Mouse (Mus musculus): ENCODE measurements at regions not wholly inside any gene's neighbourhood (a gene's known extent, or its start where the extent isn't known, plus 50 kb on each side); places are given as distances from the start of the nearest gene placed in this dataset.
"Not testable (repeated sequence)": the region's sequence is repeated elsewhere in the genome, so short reads cannot be mapped to it uniquely, and the experiment has no call there.

DNA sequence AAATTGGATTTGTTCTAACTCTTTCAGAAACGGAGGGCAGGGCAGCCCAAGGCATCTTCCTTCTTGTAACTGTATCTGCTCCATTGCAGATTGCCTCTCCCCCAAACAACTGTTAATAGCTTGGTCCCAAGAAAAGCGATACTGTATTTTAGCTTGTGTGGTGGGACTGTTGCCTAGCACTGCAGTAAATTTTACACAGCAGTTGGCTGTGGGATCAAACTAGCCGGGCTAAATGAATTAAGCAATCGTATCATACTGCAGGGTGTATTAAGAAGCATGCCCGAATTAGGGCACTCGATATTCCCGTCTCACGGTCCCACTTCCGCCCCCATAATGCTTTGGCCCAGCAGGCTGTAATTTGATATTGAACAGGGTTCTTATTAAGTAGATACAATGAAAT lies 210.2 kb upstream of the 1700056E22Rik start:
- no peak for DNase-seq (ENCODE audit: low spot score in 2 of 2)

DNA sequence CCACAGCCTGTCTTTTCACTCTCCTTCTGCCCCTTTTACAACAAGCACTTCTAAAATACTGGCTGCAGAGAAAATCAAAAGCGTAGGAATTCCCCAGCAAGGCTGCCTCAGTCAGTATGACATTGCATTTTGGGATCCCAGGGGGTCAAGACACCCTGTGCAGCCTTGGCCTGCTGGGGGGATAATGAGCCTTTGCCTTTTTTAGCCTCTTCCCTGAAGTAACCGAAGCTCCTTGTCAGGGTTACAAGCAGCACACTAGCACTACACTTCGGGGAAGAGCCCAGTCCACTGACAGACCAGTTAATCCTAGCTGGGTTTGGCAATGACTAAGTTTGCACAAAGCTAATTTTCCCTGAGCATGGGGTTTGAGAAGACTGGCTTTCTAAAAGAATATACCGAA lies 207.7 kb upstream of the 1700056E22Rik start:
- no peak for DNase-seq (ENCODE audit: low spot score in 2 of 2)

DNA sequence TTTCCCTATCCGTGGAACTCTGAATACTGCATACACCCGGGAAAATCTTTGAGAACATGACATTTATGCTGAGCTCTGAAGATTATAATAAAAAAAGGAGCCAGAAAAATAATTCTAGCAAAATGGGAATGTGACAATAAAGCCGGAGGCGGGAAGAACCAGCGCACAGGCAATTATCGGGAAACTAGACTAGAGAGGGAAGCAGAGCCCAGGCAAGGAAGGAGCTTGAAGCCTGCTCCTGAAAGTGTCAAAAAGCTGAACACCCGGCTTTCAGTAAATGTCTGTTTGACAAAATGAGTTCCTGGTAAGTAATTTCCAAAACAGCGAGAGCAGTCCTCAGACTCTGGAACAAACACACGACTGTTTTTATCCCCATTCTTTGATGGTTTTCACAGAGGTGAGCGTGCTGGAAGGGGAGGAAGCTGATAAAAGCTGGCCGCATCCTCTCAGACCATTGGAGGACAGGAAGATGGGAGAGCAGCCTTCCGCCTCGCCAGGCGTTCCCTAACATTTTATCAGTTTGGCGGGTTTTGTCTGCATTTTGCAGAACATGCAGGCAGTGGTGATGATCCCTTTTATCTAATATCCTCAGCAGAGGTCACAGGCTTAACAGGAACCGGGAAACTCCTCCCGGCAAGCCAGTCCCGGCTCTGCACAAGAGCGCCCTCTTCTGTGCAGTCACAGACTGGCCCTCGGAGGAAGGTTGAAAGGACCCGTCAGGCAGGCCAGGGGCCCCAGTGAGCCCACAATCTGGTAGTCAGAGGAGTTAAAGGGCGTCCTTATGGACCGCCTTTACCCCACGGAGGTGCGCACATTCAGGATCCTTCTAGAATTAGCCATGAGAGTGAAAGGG lies 201.3 kb upstream of the 1700056E22Rik start:
- peak; percentile 9 to 56 for DNase-seq (ENCODE audit: low spot score in 2 of 2)

DNA sequence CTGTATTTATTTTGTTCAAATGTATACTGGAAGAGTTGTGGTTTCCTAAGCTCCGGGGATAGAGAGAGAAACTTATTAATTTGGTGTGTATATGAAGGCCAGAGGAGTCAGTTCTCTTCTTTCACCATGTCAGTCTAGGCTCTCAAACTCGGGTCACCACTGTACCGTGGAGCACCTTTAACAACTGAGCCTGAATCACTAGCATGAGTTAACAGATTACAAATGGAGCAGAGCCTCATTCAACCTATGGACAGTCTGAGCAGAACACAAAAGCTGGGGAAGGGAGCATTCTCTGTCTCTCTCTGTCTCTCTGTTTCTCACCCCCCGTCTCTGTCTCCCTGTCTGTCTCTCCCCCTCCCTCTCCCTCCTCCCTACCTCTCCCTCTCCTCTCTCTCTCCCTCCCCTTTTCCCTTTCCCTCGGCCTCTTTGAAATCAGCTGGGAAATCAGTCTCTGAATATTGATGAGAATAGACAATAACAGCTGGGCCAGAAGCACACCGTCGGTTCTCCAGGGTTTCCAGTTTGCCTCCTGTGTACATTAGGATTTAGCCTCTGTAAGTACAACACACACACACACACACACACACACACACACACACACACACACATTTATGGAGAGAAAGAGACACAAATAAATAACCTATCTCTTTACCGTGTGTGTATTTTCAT lies 200.4 kb upstream of the 1700056E22Rik start:
- no peak for DNase-seq (ENCODE audit: low spot score in 2 of 2)

DNA sequence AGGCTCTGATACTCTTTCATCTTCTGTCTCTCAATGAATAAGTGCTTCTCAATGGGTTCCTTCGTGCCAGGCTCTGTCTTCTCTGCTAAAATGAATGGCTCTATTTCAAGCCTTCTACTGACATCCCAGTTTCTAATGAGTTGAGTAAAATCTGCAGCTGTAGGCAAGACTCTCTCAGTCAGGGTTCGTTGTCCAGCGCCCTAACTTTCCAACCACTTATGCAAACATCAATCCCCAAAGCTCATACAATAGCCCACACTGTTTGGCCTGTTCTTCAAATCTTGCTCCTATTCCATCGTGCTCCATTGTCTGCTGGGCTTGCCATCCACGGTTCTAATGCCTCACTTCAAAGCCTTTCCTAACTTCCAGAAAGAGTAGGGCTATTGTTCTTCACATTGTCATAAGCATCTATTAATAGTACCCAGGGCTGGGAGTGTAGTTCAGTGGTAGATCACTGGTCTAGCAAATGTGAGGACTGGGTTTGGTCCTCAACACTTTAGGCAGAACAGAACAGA lies 199.7 kb upstream of the 1700056E22Rik start:
- peak in 1 of 2 experiments; percentile 12 for DNase-seq (ENCODE audit: low spot score in 2 of 2)

DNA sequence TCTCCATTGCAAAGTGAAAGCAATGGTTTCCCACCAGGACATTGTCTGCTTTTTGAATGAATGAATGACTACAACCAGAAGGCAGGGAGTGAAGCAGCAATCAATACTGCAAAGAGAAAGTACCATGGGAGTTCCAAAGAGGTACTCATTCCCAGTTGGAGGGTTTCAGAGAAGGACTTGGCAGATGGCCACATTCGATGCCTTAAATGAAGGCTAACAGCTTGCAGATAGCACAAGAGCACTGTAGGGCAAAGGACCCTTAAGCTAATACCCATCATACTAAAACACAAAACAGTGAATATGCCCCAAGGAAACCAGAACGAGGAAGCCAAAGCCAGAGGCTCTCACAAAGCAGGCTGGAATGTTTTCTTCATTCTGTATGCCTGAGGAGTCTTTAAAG lies 188.2 kb upstream of the 1700056E22Rik start:
- DNase-seq (ENCODE audit: low spot score in 2 of 2) = no peak

DNA sequence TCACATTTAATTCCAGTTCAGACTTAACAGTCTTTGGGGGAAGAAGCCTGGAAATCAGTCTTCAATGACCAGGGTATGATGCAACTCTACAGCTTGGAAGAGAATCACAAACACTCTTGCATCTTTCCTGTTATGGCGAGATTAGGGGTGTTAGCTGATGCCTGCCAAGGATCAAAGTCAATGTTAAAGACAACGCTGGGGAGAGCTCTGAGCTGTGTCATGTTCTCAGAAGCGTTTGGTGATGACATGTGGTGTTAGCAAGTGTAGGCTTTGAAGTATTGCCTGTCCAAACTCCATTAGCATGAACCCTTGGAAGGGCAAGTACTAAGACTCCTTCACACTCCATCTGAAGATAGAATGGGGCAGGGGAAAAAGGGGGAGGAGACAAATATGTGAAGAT lies 187.7 kb upstream of the 1700056E22Rik start:
- no peak for DNase-seq (ENCODE audit: low spot score in 2 of 2)

DNA sequence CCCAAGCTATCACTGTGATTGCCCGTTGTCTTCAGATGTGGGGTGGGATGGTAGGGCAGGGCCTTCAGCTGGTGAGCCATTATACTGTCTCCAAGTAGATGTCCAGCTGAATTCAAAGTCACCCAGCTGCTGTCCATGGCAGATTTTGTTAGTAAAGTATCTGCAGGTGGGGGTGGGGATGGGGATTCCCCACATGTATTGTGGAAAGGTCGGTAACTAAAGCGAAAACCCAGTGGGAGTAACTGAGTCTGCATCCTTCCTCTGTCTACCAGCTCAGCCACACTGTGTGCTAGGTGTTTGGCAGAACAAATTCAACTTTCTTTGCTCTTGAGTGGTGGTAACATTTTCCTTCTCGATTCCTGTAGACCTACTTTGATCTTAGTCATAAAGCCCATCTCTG lies 163.2 kb upstream of the 1700056E22Rik start:
- DNase-seq (ENCODE audit: low spot score in 2 of 2) = no peak

DNA sequence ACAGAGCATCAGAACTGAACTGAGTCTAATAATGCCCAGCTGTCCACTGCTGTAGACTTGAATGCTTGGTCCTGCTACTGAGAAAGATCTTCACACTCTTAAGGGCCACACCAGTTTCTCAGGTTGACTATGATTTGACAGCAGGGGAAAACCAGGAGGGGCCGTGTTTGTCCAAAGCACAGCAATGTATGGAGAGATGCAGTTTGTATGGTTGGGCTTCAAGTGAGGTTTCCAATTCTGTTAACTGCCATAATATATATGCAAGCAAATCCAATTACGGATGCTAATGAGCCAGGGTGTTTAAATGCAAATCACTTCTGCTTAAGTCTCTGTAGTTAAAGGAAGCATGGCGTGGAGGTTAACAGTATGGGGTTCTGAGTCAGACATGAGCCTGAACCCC lies 157.2 kb upstream of the 1700056E22Rik start:
- DNase-seq (ENCODE audit: low spot score in 2 of 2) = no peak

DNA sequence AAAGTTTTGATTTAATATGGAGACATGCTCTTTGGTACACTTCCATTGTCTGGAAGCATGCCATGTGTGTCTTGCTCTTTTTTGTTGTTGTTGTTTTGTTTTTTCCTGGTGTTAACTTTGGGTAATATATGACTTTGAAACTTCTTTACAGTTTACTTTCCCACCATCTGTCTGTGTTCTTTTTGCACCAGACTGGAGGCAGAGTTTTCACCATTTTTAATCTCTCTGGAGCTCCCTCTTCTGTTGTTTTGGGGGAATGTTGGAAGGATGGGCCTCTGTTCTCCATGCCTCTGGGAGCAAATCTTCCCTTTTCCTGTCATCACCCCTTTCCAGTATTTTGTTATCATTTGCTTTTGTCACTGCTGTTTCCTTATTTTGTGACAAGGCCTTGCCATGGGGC lies 153.5 kb upstream of the 1700056E22Rik start:
- DNase-seq (ENCODE audit: low spot score in 2 of 2) = no peak

DNA sequence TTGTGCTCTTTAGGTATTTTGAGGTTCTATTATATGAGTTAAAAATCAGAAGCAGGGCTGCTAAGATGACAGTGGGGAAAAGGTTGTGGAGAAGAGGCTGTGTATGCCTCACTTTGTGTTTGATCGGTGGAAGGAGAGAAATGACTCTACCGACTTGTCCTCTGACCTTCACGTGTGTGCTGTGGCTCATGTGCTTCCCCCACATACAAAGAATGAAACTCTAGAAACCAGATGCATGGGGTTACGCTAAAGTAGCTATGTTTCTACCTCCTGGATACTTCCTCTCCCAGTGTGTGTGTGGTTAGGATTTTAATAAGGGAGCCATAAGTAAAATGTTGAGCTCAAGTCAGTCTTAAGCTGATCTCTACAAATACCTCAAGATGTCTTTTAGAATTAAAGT lies 148.1 kb upstream of the 1700056E22Rik start:
- DNase-seq (ENCODE audit: low spot score in 2 of 2) = no peak

DNA sequence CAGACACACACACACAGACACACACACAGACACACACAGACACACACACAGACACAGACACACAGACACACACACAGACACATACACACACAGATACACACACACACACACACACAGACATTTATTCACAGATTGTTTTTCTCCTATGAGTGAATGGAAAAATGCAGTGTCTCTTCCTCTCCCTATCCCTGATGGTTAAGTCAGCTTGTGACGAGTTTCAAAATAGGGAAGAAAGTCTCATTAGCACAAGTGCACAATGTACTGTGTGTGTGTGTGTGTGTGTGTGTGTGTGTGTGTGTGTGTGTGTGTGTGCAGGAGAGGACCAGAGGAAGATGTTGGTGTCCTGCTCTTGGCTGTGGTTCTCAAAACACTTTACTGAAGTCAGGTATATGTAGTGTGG lies 140.3 kb upstream of the 1700056E22Rik start:
- not testable (repeated sequence) for DNase-seq (ENCODE audit: low spot score in 2 of 2)

DNA sequence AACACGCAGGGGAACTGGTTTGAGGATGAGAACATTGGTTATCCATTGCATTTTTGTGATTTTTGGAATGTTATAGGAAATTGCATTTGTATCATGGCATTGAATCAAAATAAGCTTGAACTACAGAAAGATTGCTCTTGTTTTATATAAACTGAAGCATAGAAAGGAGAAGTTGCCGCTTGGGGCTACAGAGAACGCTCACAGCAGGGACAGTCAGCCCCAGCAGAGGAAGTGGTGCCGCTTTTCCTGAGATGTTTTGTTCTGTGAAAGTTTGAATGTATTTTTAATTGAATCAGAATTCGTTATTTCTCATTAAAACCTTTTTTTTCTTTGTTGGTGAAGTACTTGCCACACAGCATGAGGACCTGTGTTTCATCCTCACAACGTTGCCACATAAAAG lies 139.6 kb upstream of the 1700056E22Rik start:
- no peak for DNase-seq (ENCODE audit: low spot score in 2 of 2)

DNA sequence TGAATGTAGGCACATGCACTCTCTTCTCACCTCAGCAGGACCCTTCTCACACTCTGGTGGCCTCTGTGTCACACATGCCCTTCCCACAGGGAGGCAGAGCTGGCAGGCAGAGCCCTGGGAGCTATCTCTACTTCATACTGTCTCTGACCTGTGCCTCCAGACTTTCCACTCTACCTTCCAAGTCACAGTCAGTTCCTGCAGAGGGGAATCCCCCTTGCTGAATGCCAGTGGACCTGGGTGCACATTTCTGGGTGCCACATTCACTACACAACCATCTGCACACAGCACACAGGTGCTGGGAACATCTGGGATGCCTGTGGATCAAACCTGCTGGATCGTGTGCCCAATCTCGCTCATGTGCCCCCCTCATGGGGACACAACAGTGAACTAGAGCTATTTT lies 138.9 kb upstream of the 1700056E22Rik start:
- DNase-seq (ENCODE audit: low spot score in 2 of 2) = no peak

DNA sequence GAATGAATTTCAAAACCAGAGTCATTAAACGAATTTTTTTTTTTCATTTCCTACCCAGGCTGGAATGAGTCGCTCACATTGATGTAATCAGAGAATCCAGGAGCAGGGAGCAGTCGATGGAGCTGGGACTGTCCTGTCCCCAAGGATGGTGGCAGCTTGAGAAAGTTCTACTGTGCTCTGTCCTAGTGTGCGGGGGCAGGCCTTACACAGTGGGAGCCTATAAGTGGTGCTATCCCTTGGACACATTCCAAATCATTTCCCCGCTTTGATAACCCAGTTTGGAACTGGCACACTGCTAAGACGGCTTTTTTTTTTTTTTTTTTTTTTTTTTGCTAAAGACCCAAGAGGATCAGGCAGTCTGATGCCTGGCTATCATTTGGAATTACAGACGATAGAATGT lies 137.5 kb upstream of the 1700056E22Rik start:
- no peak for DNase-seq (ENCODE audit: low spot score in 2 of 2)

DNA sequence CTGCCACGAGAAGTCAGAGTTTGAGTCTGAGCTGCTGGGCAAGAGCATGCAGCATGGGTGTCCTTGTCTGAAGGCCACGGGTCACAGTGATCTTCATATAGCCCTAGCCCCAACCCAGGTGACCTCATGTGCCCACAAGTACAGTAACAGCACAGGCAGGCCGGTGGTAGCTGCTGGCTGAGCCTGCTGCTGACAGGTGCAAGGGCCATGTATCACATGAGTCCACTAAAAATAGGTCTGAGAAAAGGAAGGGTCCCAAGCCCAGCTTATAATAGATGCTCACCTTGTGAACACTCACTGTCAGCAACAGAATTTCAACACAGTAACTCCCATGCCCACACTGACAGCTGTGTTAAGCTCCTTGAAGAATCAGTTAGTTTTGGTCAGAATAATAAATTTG lies 136.8 kb upstream of the 1700056E22Rik start:
- DNase-seq (ENCODE audit: low spot score in 2 of 2) = no peak

DNA sequence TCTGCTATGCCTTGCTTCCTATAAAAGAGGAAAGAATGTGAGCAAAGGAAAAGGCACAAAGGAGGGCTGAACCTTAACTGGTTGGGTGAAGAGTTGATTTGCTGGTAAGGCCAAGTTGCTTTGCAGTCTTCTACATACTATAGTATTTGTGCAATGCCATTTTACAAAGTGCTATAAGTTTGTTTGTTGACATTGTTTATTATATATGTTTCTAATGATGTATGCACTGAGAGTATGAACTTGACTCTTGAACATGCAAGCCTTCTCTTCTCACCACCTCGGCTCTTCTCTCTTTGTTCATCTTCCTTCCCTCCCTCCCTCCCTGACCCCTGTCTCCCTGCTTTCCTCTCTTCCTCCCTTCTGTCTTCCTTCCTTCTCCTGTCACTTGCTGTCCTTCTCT lies 135.9 kb upstream of the 1700056E22Rik start:
- DNase-seq (ENCODE audit: low spot score in 2 of 2) = no peak

DNA sequence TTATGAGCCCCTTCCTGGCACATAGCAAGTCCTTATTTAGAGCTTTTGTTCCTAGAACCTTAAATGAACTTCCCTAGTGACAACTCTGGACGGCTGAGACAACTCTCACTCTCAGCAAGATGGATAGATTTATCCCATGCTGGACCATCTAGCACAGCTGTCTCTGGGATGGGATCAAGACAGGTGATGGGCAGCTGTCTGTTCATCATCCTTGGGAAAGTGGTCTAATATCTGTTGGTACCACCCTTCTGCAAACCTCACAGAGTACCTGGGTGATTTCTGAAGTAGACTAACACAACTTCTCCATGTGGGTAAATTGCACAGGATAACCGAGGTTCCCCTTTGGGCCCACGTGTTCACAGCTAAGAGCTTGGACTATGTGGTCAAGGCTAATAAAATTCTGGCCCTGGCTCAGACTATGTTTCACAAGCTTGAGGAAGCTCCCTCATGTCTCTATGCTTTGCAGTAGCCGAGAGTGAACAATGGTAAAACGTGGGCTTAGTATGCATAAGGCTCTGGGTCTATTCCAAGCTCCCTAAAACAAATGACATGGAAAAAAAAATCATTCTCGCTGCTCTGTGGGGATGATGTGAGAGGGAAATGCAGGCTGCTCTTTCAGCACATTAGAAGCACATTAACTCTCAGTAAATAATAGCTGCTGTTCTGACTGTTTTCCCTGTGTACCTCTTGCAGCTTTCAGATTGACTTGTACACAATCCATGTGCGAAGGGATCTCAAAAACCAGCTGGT lies 135.1 kb upstream of the 1700056E22Rik start:
- DNase-seq (ENCODE audit: low spot score in 2 of 2) = no peak

DNA sequence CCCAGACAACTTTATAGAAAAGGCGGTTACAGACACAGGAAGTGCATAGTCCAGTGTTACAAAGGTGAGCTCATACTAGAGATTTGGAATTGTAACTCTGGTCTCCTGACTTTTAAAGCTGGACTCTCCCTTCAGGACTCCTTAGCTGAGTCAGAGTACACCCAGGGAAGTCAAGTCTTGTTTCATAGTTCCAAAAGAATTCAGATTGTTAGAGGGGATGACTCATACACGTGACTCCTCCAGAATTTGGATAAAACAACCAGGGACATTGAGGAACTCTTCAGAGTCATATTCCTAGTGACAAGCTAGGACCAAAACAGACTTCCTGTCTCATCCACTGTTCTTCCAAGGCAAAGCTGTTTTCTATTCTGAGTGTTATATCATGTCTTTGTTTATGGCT lies 132.8 kb upstream of the 1700056E22Rik start:
- DNase-seq (ENCODE audit: low spot score in 2 of 2) = no peak

DNA sequence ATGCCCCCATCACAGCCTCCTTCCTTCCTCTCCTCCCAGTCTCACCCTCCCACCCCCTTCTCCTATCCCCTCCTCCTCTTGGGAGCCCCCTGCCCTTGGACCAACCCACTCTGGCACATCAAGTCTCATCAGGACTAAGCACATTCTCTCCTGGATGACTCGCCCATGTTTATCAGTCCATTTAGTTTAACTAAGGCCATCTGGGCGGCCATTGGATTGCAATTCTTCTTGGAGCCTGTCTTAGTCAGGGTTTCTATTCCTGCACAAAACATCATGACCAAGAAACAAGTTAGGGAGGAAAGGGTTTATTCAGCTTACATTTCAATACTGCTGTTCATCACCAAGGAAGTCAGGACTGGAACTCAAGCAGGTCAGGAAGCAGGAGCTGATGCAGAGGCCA lies 128.4 kb upstream of the 1700056E22Rik start:
- DNase-seq (ENCODE audit: low spot score in 2 of 2) = not testable (repeated sequence)

DNA sequence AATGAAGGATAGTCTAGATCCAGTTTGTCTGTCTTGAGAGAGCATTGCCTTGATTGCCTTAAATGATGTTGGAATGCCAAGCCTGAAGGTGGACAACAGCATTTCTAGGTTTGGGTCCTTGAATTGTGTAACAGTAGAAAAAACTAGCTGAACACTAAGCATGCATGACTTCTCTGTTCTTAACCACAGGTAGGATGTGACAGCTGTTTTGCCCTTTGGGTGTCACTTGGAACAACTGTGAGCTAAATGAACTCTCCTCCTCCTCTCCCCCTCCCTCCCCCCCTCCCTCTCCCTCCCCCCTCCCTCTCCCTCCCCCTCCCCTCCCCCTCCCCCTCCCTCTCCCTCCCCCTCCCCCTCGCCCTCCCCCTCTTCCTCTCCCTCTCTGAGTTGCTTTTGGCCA lies 113.6 kb upstream of the 1700056E22Rik start:
- DNase-seq (ENCODE audit: low spot score in 2 of 2) = no peak

DNA sequence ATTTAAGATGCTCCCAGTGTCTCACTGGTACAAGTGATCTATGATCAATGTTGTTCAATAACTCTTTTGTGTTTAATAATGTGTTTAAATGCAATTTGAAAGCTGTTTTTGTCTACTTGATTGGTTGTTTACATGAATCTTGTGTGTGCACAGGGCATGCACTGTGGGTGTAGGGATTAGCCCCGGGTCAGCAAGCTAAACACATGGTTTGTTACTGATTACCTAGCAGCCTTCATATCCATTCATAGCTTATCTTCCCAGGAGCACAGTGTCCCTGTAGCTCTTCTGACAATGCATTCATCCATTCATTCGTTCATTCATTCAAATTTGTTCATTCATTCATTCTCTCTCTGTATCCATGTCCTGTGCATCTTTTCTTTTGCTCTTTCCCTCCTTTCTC lies 108.9 kb upstream of the 1700056E22Rik start:
- no peak for DNase-seq (ENCODE audit: low spot score in 2 of 2)

Data from left cerebral cortex, adult 8-10 months (tissue).